Mouse (Mus musculus) layer of hippocampus, postnatal 25 days (tissue): Measurements from ENCODE around the gene Fam126a. TPM values are rescaled to one million over a fixed set of nuclear protein-coding genes. Genes with fewer than 3 reads are reported as not detected.
A peak's percentile ranks its signal among the peaks of the same experiment; 100 is the strongest.

ENCODE experiments used
- DNase-seq, 2 experiments: peaks; one replicate each; pipeline ENCODE4 v3.0.0; 2022; ENCODE audit warnings: mixed read lengths in 2 of 2, low spot score in 1 of 2; ENCODE audit errors: extremely low spot score in 1 of 2
- total RNA-seq, 2 experiments: library from RNA; stranded (reverse); gene quantifications; 2 replicates each; pipeline ENCODE4 v1.2.3; 2021

Fam126a gene
- total RNA-seq, 2 experiments from 2014 or later, result 24.8 to 25.1 TPM

GRCm38 (mm10) chr5:23994231-23994630 is 36.3 kb downstream of the Fam126a start:
- DNase-seq, result no peak

GRCm38 (mm10) chr5:23993553-23993894 is 37.0 kb downstream of the Fam126a start:
- no peak for DNase-seq

- peak in 1 of 2 experiments; percentile 15 for DNase-seq
These were observed 37.5 kb downstream of the Fam126a start for GRCm38 (mm10) chr5:23992876-23993552.

GRCm38 (mm10) chr5:23990001-23990400 is 40.5 kb downstream of the Fam126a start:
- no peak for DNase-seq

GRCm38 (mm10) chr5:23987792-23988191 is 42.7 kb downstream of the Fam126a start:
- no peak for DNase-seq

- no peak for DNase-seq
These were observed 48.4 kb downstream of the Fam126a start for GRCm38 (mm10) chr5:23982081-23982480.

GRCm38 (mm10) chr5:23978516-23978915 is 52.0 kb downstream of the Fam126a start:
- DNase-seq, result no peak

- no peak for DNase-seq
These were observed 55.4 kb downstream of the Fam126a start for GRCm38 (mm10) chr5:23974994-23975575.

- DNase-seq, result no peak
These were observed 62.8 kb downstream of the Fam126a start for GRCm38 (mm10) chr5:23967705-23968104.

GRCm38 (mm10) chr5:23964599-23965165 is 65.8 kb downstream of the Fam126a start:
- no peak for DNase-seq

GRCm38 (mm10) chr5:23953047-23953446 is 77.4 kb downstream of the Fam126a start:
- DNase-seq, result no peak

- DNase-seq, result no peak
These were observed 82.4 kb downstream of the Fam126a start for GRCm38 (mm10) chr5:23948071-23948470.

- no peak for DNase-seq
These were observed 85.4 kb downstream of the Fam126a start for GRCm38 (mm10) chr5:23945056-23945455.

- no peak for DNase-seq
These were observed 87.0 kb downstream of the Fam126a start for GRCm38 (mm10) chr5:23943534-23943933.

- DNase-seq, result no peak
These were observed 106.9 kb downstream of the Fam126a start for GRCm38 (mm10) chr5:23923481-23924165.

- DNase-seq, result no peak
These were observed 107.8 kb downstream of the Fam126a start for GRCm38 (mm10) chr5:23922516-23923291.

GRCm38 (mm10) chr5:23921316-23921715 is 109.2 kb downstream of the Fam126a start:
- no peak for DNase-seq

GRCm38 (mm10) chr5:23919892-23920731 is 110.4 kb downstream of the Fam126a start:
- DNase-seq, result no peak

GRCm38 (mm10) chr5:23917301-23917700 is 113.2 kb downstream of the Fam126a start:
- DNase-seq, result no peak

- DNase-seq, result no peak
These were observed 118.9 kb downstream of the Fam126a start for GRCm38 (mm10) chr5:23911556-23911955.
